Mouse (Mus musculus) embryonic facial prominence, embryonic 15.5 days (tissue): ENCODE data around the gene Bzw1. TPM values are rescaled to one million over a fixed set of nuclear protein-coding genes. Genes with fewer than 3 reads are reported as not detected.

ENCODE experiments used
- polyA plus RNA-seq: library from polyadenylated mRNA; unstranded; fragments of >200 nt; fragmentation: Nextera tagmentation; extraction: Ambion mirVana; gene quantifications from 2 replicates; pipeline ENCODE4 v1.2.1, GENCODE M21; 2015

Bzw1 gene
- polyA plus RNA-seq, 1 experiment from 2014 or later = 297 TPM

Other genes starting within 250 kb of the Bzw1 start
- 26.1 and 30.0 TPM in 2 replicates for gene Aox4, start 182.5 kb upstream of the Bzw1 start, polyA plus RNA-seq
- gene Aox2, start 114.6 kb upstream of the Bzw1 start, polyA plus RNA-seq = 1.4 and 2.9 TPM in 2 replicates
- 197 and 201 TPM in 2 replicates for gene Clk1, start 31.2 kb downstream of the Bzw1 start, polyA plus RNA-seq
- 40.6 and 44.5 TPM in 2 replicates for gene Nif3l1, start 52.3 kb downstream of the Bzw1 start, polyA plus RNA-seq
- gene Ppil3, start 52.6 kb downstream of the Bzw1 start, polyA plus RNA-seq = 52.2 and 54.4 TPM in 2 replicates
- 25.9 and 27.1 TPM in 2 replicates for gene Orc2, start 112.2 kb downstream of the Bzw1 start, polyA plus RNA-seq
- 6.8 and 9.0 TPM in 2 replicates for gene Fam126b, start 193.4 kb downstream of the Bzw1 start, polyA plus RNA-seq
- gene Ndufb3, start 193.5 kb downstream of the Bzw1 start, polyA plus RNA-seq = 154 and 169 TPM in 2 replicates